Mouse (Mus musculus) CH12.LX (cell line): ENCODE measurements around the gene Hist1h2bn. TPM values are rescaled to one million over a fixed set of nuclear protein-coding genes. Genes with fewer than 3 reads are reported as not detected.

Source experiments
- DNase-seq: peaks from one replicate; pipeline ENCODE4 v3.0.0-alpha.2; 2013; ENCODE audit errors: extremely low read depth
- H3K27ac ChIP-seq: 2 replicates; pipeline ENCODE4 v1.5.1; 2012; ENCODE audit warnings: low read depth, mild to moderate bottlenecking, control low read depth, moderate library complexity; ENCODE audit not compliant: insufficient read depth
- H3K27me3 ChIP-seq: replicated peaks from 2 replicates; pipeline ENCODE3; 2012; ENCODE audit warnings: inconsistent platforms
- H3K36me3 ChIP-seq, 2 experiments: replicated peaks in 1 of 2; 2 replicates each; pipeline versions ENCODE3 to v1.6.1; 2012; ENCODE audit warnings: inconsistent platforms in 1 of 2, low read length in 1 of 2, mild to moderate bottlenecking in 1 of 2, mixed read lengths in 1 of 2, moderate library complexity in 1 of 2; ENCODE audit not compliant: control insufficient read depth in 1 of 2, insufficient read depth in 1 of 2
- H3K4me1 ChIP-seq, 2 experiments: 2 replicates each; pipeline ENCODE4 v1.6.1; 2012; ENCODE audit warnings: inconsistent platforms in 1 of 2, moderate library complexity in 1 of 2; ENCODE audit not compliant: insufficient read depth in 2 of 2, control insufficient read depth in 1 of 2
- H3K4me2 ChIP-seq: 2 replicates; pipeline ENCODE4 v1.6.1; 2012; ENCODE audit warnings: low read depth, mild to moderate bottlenecking, control low read depth; ENCODE audit not compliant: poor library complexity, insufficient read depth, severe bottlenecking
- H3K4me3 ChIP-seq, 3 experiments: fragments of 150-350 bp in 1 of 3; sonication (generic) in 1 of 3; replicated peaks in 1 of 3; 2 replicates each; pipeline versions ENCODE3 to v1.5.1; 2011 to 2012; ENCODE audit warnings: low read depth in 2 of 3, low read length in 2 of 3, mild to moderate bottlenecking in 2 of 3, moderate library complexity in 2 of 3, control low read depth in 1 of 3, improper control_type of control experiment in 1 of 3, inconsistent platforms in 1 of 3, mixed read lengths in 1 of 3; ENCODE audit not compliant: poor library complexity in 1 of 3
- H3K79me2 ChIP-seq: replicated peaks from 2 replicates; pipeline ENCODE4 v1.6.1; 2012; ENCODE audit warnings: mild to moderate bottlenecking, moderate library complexity; ENCODE audit not compliant: control insufficient read depth, poor library complexity, insufficient read depth, severe bottlenecking; ENCODE audit errors: extremely low read depth
- H3K9ac ChIP-seq: 2 replicates; pipeline ENCODE4 v1.6.1; 2012; ENCODE audit warnings: low read depth, mild to moderate bottlenecking, control low read depth, moderate library complexity; ENCODE audit not compliant: insufficient read depth
- H3K9me3 ChIP-seq: replicated peaks from 2 replicates; pipeline ENCODE3; 2012; ENCODE audit warnings: low read length, inconsistent platforms, mixed read lengths
- BHLHE40 ChIP-seq: IDR thresholded peaks from 2 replicates; pipeline ENCODE4 v1.6.1; 2011; ENCODE audit warnings: mild to moderate bottlenecking, low read depth, low read length, improper control_type of control experiment
- CHD1 ChIP-seq: IDR thresholded peaks from 2 replicates; pipeline ENCODE4 v1.6.1; 2012; ENCODE audit warnings: low read depth, low read length, improper control_type of control experiment, inconsistent platforms
- CTCF ChIP-seq, 2 experiments: IDR thresholded peaks in 1 of 2; conservative IDR thresholded peaks in 1 of 2; 2 replicates each; pipeline ENCODE4 v1.5.1; 2011 to 2012; ENCODE audit warnings: low read depth in 2 of 2, low read length in 2 of 2, improper control_type of control experiment in 1 of 2, inconsistent platforms in 1 of 2, mild to moderate bottlenecking in 1 of 2, moderate library complexity in 1 of 2
- HCFC1 ChIP-seq: IDR thresholded peaks from 2 replicates; pipeline ENCODE4 v1.6.1; 2012; ENCODE audit warnings: low read depth, mild to moderate bottlenecking, inconsistent platforms, low read length, improper control_type of control experiment
- IRF4 ChIP-seq: IDR thresholded peaks from 2 replicates; pipeline ENCODE4 v1.6.1; 2014; ENCODE audit warnings: low read depth, mild to moderate bottlenecking, inconsistent platforms, low read length, improper control_type of control experiment
- JUND ChIP-seq: conservative IDR thresholded peaks from 2 replicates; pipeline ENCODE4 v1.6.1; 2011; ENCODE audit warnings: low read depth, low read length, improper control_type of control experiment
- MAX ChIP-seq: IDR thresholded peaks from 2 replicates; pipeline ENCODE4 v1.6.1; 2011; ENCODE audit warnings: low read length, improper control_type of control experiment
- MEF2A ChIP-seq: IDR thresholded peaks from 2 replicates; pipeline ENCODE4 v1.6.1; 2014; ENCODE audit warnings: low read depth, mild to moderate bottlenecking, inconsistent platforms, low read length, improper control_type of control experiment, borderline replicate concordance
- MXI1 ChIP-seq: IDR thresholded peaks from 2 replicates; pipeline ENCODE4 v1.6.1; 2011; ENCODE audit warnings: mild to moderate bottlenecking, low read depth, low read length, improper control_type of control experiment
- MYC ChIP-seq: IDR thresholded peaks from 2 replicates; pipeline ENCODE4 v1.6.1; 2011; ENCODE audit warnings: low read depth, mild to moderate bottlenecking, improper control_type of control experiment, low read length
- NELFE ChIP-seq: IDR thresholded peaks from 2 replicates; pipeline ENCODE4 v1.6.1; 2011; ENCODE audit warnings: low read depth, low read length, improper control_type of control experiment
- POLR2A ChIP-seq: IDR thresholded peaks from 2 replicates; pipeline ENCODE4 v1.6.1; 2011; ENCODE audit warnings: low read depth, mild to moderate bottlenecking, improper control_type of control experiment, low read length
- RAD21 ChIP-seq: IDR thresholded peaks from 2 replicates; pipeline ENCODE4 v1.6.1; 2011; ENCODE audit warnings: low read depth, mild to moderate bottlenecking, low read length, improper control_type of control experiment, moderate library complexity
- SIN3A ChIP-seq: IDR thresholded peaks from 2 replicates; pipeline ENCODE4 v1.6.1; 2012; ENCODE audit warnings: low read length, improper control_type of control experiment, inconsistent platforms
- SMC3 ChIP-seq: IDR thresholded peaks from 2 replicates; pipeline ENCODE4 v1.6.1; 2011; ENCODE audit warnings: low read depth, low read length, improper control_type of control experiment
- TBP ChIP-seq: conservative IDR thresholded peaks from 2 replicates; pipeline ENCODE4 v1.6.1; 2011; ENCODE audit warnings: low read depth, low read length, improper control_type of control experiment
- TCF12 ChIP-seq: IDR thresholded peaks from 2 replicates; pipeline ENCODE4 v1.6.1; 2014; ENCODE audit warnings: low read depth, mild to moderate bottlenecking, inconsistent platforms, low read length, improper control_type of control experiment
- ZMIZ1 ChIP-seq: IDR thresholded peaks from 2 replicates; pipeline ENCODE4 v1.6.1; 2012; ENCODE audit warnings: low read depth, mild to moderate bottlenecking, inconsistent platforms, low read length, improper control_type of control experiment
- dilution Hi-C: fragments of 300-500 bp; cut with MboI; formaldehyde crosslinking; loops from 2 replicates; pipeline ENCODE4 v1.14.3; 2020; ENCODE audit warnings: low sequenced_read_pairs; ENCODE audit not compliant: extremely low pct_unique_long_range_greater_than_20kb, extremely low pct_ligation_motif_present
- in situ Hi-C: fragments of 300-500 bp; cut with MboI; formaldehyde crosslinking; loops from 3 replicates; pipeline ENCODE4 v1.14.3; 2019; ENCODE audit warnings: low sequenced_read_pairs, low pct_ligation_motif_present, low pct_unique_long_range_greater_than_20kb, mixed read lengths
- polyA plus RNA-seq: library from polyadenylated mRNA; unstranded; fragments of >175 nt; gene quantifications from 2 replicates; pipeline ENCODE4 v1.2.1, GENCODE M21; 2012; ENCODE audit warnings: low read depth; ENCODE audit not compliant: insufficient read length
- total RNA-seq, 2 experiments: library from RNA; depleted of rRNA; stranded (reverse); fragments of 300-350 nt in 1 of 2; fragments of >200 nt in 1 of 2; gene quantifications; 2 replicates each; pipeline ENCODE4 v1.2.3; 2012 to 2014

Gene Hist1h2bn
- total and polyA plus RNA-seq, 3 experiments, result 2.6 to 1,563 (median 24.0) TPM

DNA sequence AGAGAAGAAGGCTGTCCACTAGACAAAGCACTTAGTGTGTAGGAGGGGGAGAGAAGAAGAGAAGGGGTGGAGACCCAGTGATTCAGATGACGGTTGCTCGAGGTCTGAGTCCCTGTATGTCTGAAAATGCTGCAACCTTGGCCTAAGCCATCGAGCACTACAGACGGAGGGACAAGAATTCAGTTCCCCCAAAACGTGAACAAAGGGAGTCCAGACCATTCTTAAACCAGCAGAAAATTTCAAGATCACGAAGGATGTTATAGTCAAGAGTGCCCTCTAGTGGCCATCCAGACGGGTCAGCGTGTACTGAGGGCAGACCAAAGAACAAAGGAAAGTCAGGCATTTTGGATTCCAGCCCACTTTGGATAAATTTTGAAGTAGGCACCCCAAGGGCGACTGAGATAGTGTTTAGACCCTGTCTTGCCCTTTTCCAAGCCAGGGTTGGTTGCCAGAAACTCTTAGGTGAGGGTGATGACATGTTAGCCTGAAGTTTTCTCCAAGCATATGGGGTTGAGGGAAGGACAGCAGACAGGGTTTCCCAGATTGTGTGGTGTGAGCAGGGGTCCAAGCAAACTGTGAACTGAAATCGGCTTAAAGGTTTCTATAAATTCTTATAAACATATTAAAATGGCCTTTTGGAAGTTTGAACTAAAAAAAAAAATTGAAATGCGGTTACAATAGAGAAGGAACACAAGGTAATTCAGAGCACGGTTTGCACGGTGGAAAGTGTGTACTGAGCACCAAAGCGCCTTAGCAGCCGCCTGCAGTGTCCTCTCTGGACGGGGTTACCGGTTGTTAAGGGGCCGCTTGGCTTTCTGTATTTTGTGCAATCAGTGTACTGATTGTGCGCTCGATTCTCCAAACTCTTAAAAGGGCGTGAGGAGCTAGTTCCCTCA lies 19.7 kb upstream of the Hist1h2bn start:
- TF ChIP-seq MEF2A (peak; percentile 43; the same call in 1 of the 2 replicates), TBP (0 out of 2 replicates have a peak, but pooled peaks have one; percentile 50), CHD1 (no peak), SMC3 (peak; percentile 60), JUND (no peak), TCF12 (0 out of 2 replicates have a peak, but pooled peaks have one; percentile 15), ZMIZ1 (no peak), BHLHE40 (peak; percentile 41), MYC (peak; percentile 80), MAX (peak; percentile 79), POLR2A (no peak), RAD21 (peak; percentile 87), MXI1 (peak; percentile 69; the same call in 1 of the 2 replicates), CTCF (conservative IDR thresholded peaks at IDR 0.05 in 1 of 2, IDR thresholded peaks at IDR 0.05 in 1 of 2; ENCODE audit: low read depth in 2 of 2, low read length in 2 of 2) (peak; percentile 79 to 87), IRF4 (0 out of 2 replicates have a peak, but pooled peaks have one; percentile 30), NELFE (peak; percentile 45; the same call in 1 of the 2 replicates), HCFC1 (peak; percentile 54), SIN3A (peak; percentile 58)
- TF ChIP-seq, all 38 proteins: peak for 14
- peak overlapping the region; percentile 90 for H3K4me2 ChIP-seq
- no peaks in the 10 kb centered on the region for H3K27me3 ChIP-seq
- dilution Hi-C loops (no loop called here), in situ Hi-C loops (loop anchor here (25.0 kb wide), 1 partner anchor 1828 kb away; the partner anchor contains the start of genes Hist1h1d, Hist1h2ad, Hist1h2ae and Hist1h2bf)
- H3K79me2 ChIP-seq, result no peaks in the 10 kb centered on the region
- no peaks in the 10 kb centered on the region for H3K9me3 ChIP-seq
- peak overlapping the region; percentile 12 to 32 (median 24) for H3K4me3 ChIP-seq
- H3K9ac ChIP-seq, result peak overlapping the region; percentile 69
- H3K36me3 ChIP-seq, result no peaks in the 10 kb centered on the region
- peak overlapping the region; percentile 91 for H3K27ac ChIP-seq
- H3K4me1 ChIP-seq, result peaks cover 7 to 26% of the 10 kb centered on the region in 2 experiments; a peak in 3 of 4 replicates
- DNase-seq, result peak; percentile 93
